Mouse (Mus musculus): ENCODE results near the gene Tmem131l.
A peak's percentile ranks its signal among the peaks of the same experiment; 100 is the strongest.
"Not testable (repeated sequence)": the region's sequence is repeated elsewhere in the genome, so short reads cannot be mapped to it uniquely, and the experiment has no call there.

Gene Tmem131l

DNA sequence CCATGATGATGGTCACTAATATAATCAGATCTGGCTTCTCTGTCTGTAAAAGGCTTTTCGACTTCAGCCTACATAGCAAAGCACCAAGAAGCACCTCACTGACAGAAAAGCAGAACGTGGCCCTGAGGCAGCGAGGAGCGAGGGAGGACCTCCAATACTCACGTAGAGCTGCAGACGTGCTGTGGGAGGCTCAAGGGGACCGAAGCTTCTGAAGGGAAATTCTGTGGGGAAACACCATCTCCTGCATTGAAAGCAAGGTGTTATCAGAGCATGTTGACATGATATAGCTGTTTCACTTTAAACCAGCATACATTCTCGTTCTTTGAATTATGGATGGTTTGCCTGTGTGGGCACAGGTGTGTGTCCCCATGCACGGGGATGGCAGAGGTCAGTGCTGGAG, 133.8 kb downstream of the Tmem131l start:
- no peak for DNase-seq (ENCODE audit: low spot score)

DNA sequence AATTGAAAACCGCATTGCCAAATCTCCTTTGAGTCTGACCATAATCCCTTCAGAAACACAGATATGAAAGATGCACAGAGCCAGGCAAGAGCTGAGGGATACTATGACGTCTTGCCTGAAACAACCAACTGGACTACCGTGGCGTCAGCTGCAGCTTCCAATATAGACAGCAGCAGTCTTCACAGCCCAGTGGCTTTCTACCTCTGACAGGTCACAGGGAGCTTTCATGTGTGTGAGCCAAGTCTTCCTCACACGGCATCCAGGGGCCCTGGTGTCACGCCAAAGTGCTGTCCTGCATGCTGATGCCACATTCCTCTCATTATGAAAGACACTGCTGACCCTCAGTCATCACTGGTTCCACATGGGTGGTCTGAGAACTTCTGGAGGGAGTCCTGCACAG, 134.8 kb downstream of the Tmem131l start:
- no peak for DNase-seq (ENCODE audit: low spot score)

- DNase-seq (ENCODE audit: low spot score) = no peak
Measured at GRCm38 (mm10) chr3:83904176-83904958, 135.6 kb downstream of the Tmem131l start.

DNA sequence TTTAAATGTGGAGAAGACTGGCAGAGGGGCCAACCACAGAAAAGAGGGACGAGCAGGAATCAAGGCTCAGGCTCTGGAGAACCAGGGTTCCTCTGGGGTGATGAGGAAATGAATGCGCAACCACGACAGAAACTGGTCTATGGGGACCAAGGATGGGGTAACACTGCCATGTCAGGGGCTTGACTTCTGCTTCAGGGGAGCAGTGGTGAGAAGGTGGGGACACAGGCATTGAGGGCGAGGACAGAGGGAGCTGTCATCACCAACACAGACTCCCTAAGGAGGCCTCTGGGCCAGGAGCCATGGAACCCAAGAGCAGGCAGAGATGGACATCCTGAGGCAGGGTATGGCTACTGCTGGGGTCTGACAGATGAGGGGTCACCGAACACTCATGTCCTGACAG, 137.0 kb downstream of the Tmem131l start:
- no peak for DNase-seq (ENCODE audit: low spot score)

DNA sequence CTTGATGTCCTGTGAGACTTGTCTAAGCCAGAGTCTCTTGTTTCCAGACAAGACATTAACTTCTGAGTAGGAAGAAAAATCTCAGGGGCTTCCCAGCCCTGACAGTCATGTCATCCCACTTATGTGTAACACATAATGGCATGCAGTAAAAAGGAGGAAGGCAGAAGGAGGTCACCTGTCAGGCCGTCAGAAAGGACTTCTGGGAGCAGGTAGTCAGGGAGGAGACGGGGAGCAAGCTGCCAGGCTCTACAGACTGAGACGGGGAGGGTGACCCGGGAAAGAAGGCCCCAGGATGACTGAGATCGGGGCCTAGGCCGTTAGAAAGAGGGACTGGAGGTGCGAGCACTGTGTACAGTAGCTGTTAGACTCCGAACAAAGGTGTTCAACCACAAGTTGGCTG, 137.5 kb downstream of the Tmem131l start:
- no peak for DNase-seq (ENCODE audit: low spot score)

- no peak for DNase-seq (ENCODE audit: low spot score)
Measured at GRCm38 (mm10) chr3:83900756-83901373, 139.1 kb downstream of the Tmem131l start.

DNA sequence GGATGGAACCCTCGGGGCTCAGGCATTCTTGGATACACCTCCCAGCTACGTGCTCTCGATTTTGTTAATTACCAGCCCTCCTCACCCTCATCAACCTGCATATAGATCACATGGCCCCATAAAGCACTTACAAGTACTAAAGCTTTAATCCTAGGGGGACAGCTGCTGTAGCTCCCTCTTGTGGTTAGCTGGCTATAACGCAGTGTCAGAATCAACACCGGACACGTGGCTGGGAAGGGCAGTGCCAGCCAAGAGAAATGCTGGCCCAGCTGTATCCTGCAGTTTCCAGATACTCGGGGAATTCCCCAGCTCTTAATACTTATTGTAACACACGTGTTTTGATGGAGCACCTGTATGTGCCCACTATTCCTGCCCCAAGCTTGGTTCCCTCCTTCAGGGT, 140.4 kb downstream of the Tmem131l start:
- peak; percentile 78 for DNase-seq (ENCODE audit: low spot score)

DNA sequence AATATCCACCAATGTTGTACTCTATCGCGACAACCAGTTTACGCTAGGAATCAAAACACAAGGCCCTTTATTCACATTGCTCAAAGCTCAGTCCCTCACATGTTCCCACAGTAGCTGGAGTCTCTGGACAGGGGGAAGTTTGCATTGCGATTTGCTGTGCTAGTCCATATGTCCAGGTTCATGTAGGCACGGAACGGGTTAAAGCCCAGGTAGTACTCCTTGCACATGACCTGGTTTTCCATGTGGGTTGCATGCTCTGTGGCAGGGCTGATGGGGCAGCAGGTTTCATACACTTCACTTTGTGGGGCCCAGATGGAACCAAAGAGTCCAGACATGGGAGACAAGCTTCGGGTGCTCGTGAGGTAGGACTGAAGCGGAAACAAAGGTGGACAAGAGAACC, 141.7 kb downstream of the Tmem131l start:
- no peak for DNase-seq (ENCODE audit: low spot score)

DNA sequence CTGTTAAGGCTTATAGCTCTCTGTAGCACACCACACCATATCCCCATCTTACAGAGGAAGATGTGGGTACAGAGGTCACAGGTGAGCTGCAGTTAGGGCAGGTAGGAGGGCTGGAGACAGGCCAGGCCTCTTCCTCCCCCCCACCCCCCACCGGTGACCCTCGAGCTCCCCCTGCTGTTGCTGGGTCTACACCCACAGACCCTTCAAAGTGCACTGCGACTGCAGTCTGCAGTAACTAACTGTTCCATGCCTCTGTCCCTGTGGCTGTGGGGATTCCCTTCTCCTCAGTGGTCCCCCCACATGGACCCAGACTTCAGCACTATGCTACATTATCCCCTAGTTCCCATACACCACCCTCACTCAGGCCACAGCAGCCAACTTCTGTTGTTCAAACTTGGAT, 144.2 kb downstream of the Tmem131l start:
- no peak for DNase-seq (ENCODE audit: low spot score)

DNA sequence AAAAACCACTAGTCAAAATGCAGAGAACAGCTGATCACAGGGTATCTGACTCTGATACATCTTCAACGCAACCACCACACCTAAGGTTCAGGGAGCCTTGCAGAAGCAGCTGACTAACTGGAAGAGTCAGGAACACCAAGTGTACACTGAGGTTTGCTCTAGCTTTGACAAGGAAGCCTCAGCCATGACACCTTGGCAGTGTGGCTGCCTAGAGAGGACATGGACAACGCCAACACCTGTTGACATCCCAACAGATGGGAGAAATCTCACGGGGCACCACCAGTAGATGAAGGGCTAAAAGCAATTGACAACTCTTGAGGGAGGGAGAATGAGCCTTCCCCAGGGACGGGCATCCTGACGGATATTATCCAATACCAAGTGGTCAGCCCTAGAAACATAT, 144.9 kb downstream of the Tmem131l start:
- no peak for DNase-seq (ENCODE audit: low spot score)

GRCm38 (mm10) chr3:83885163-83885562, 154.8 kb downstream of the Tmem131l start:
- peak; percentile 45 for DNase-seq (ENCODE audit: low spot score)

- DNase-seq (ENCODE audit: low spot score) = not testable (repeated sequence)
Measured at GRCm38 (mm10) chr3:83879261-83880050, 160.5 kb downstream of the Tmem131l start.

DNA sequence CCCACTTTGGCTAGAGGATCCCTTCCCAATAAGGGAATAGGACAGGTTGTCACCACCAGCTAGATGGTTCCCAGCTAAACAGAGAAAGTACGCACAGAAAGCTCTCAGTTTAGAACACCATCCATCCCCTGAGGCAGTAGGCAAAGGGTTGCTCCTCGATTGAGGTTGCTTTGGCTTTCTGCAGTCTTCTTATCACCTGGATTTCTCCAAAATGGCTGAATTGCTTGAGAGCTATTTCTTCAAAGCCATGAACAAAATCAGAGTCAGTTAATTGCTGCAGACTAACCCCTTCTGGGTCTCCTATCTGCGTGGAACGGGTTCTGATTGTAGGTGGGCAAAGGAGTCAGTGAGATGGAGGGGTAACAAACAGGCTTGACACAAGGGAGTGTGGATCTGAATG, 161.2 kb downstream of the Tmem131l start:
- DNase-seq (ENCODE audit: low spot score) = no peak

GRCm38 (mm10) chr3:83876299-83876698, 163.7 kb downstream of the Tmem131l start:
- no peak for DNase-seq (ENCODE audit: low spot score)

- peak; percentile 46 for DNase-seq (ENCODE audit: low spot score)
Measured at GRCm38 (mm10) chr3:83875078-83875477, 164.9 kb downstream of the Tmem131l start.

DNA sequence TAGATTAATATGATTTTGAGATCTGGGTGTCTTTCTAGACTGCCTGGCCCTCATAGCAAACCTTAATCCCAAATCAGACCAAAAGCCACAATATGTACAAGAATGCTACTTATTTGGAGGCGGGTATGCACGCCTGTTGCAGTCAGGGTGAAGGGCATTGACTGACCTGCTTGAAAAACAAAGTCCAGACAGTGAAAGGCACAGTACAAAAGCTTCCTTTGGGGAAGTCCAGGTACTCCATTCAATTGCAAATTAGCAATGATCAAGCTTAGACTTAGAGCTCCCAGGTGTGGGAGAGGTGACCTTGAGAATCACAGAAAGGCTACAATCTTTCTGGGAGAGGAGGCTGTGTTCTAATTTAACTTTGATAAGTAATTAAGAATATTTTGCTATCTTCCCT, 167.1 kb downstream of the Tmem131l start:
- DNase-seq (ENCODE audit: low spot score) = not testable (repeated sequence)

DNA sequence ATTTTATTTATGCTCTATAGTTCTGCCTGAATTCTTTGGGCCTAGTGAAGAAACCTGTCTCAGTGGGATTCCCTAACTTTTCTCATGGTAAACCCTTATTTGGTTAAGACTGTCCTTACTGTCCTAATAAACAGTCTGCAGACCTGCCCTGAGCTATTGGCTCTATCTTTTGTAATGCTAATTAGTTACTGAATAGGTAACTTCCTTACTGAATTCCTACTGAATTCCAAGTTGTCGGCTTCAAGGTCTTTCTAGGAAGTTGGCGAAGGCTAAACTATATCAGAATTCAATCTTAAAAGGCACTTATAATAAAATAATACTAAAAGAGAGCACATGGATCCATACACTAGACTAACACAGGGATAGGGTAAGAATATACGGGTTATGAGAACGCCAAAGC, 168.0 kb downstream of the Tmem131l start:
- not testable (repeated sequence) for DNase-seq (ENCODE audit: low spot score)

- DNase-seq (ENCODE audit: low spot score) = not testable (repeated sequence)
Measured at GRCm38 (mm10) chr3:83871559-83871958, 168.4 kb downstream of the Tmem131l start.

GRCm38 (mm10) chr3:83869776-83870175, 170.2 kb downstream of the Tmem131l start:
- DNase-seq (ENCODE audit: low spot score) = no peak

GRCm38 (mm10) chr3:83867026-83867425, 172.9 kb downstream of the Tmem131l start:
- not testable (repeated sequence) for DNase-seq (ENCODE audit: low spot score)

DNA sequence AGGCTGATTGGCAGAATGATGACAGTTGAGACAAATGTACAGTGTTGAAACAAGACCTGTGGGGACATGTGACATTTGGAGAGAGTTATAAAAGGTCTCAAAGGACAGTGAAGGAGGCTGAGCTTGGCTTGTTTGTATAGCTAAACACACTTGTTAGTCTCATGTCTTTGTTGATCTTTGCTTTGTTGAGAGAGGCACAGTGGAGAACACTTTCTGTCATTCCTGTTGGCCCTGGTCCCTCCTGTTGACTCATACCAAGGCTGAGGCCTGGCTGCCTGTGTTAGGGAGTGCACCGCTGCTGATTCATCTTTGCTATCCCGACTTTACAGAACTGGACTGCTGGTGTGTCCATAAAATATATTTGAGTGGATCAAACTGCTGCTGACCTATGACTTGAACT, 174.8 kb downstream of the Tmem131l start:
- peak; percentile 83 for DNase-seq (ENCODE audit: low spot score)

DNA sequence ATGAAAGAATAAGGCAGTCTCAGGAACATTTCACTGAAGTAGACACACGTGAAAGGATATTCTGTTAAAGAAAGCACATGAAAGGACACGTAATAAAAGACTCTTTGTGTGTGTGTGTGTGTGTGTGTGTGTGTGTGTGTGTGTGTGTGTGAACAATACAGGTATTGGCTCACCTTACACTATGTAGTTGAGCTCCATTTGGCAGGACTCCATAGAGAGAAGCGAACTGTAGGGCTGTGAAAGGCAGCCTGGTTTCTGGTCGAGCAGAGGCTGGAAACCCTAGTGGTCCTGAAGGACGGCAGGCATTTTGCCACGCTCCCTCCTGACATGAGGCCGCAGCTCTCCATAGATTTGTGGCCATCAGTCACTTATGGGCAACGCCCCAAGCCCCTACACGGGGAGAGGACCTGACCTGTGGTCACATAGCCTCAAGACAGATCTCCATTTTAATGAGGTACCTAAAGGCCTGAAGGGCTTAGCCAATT, 175.9 kb downstream of the Tmem131l start:
- DNase-seq (ENCODE audit: low spot score) = no peak

GRCm38 (mm10) chr3:83862956-83863355, 177.0 kb downstream of the Tmem131l start:
- peak; percentile 98 for DNase-seq (ENCODE audit: low spot score)
